Mouse (Mus musculus) granulocyte monocyte progenitor cell, adult 5-6 weeks (primary cell): ENCODE measurements around the gene Cap2. TPM values are rescaled to one million over a fixed set of nuclear protein-coding genes. Genes with fewer than 3 reads are reported as not detected.

Experiments used
- ATAC-seq: replicated peaks from 2 replicates; pipeline ENCODE4 v1.8.0; 2016; ENCODE audit warnings: mild to moderate bottlenecking, moderate TSS enrichment, inconsistent platforms; ENCODE audit not compliant: poor library complexity, severe bottlenecking
- total RNA-seq, 2 experiments: library from RNA; stranded (forward) in 1 of 2; stranded (reverse) in 1 of 2; fragments of 200-712, 200-1000 nt in 1 of 2; fragments of >200 nt in 1 of 2; fragmentation: Nextera tagmentation in 1 of 2; gene quantifications; 2 replicates each; pipeline ENCODE4 v1.2.3; 2014 to 2017

Cap2 gene
- total RNA-seq, 2 experiments from 2014 or later, result not detected

GRCm38 (mm10) chr13:46550627-46551026 is 49.0 kb downstream of the Cap2 start:
- no peak for ATAC-seq

GRCm38 (mm10) chr13:46554736-46555135 is 53.1 kb downstream of the Cap2 start:
- no peak for ATAC-seq

GRCm38 (mm10) chr13:46565913-46566312 is 64.3 kb downstream of the Cap2 start:
- ATAC-seq, result no peak

- peak; percentile 62 for ATAC-seq
These were observed 67.8 kb downstream of the Cap2 start for GRCm38 (mm10) chr13:46569469-46569868.

GRCm38 (mm10) chr13:46571141-46571592 is 69.5 kb downstream of the Cap2 start:
- ATAC-seq, result peak; percentile 25

- no peak for ATAC-seq
These were observed 70.5 kb downstream of the Cap2 start for GRCm38 (mm10) chr13:46571961-46572647.

- no peak for ATAC-seq
These were observed 71.1 kb downstream of the Cap2 start for GRCm38 (mm10) chr13:46572648-46573163.

- ATAC-seq, result no peak
These were observed 72.6 kb downstream of the Cap2 start for GRCm38 (mm10) chr13:46574201-46574600.

GRCm38 (mm10) chr13:46574707-46575106 is 73.1 kb downstream of the Cap2 start:
- ATAC-seq, result no peak

GRCm38 (mm10) chr13:46584860-46585259 is 83.2 kb downstream of the Cap2 start:
- no peak for ATAC-seq

GRCm38 (mm10) chr13:46587717-46588289 is 86.2 kb downstream of the Cap2 start:
- no peak for ATAC-seq

GRCm38 (mm10) chr13:46588606-46589005 is 87.0 kb downstream of the Cap2 start:
- ATAC-seq, result no peak

GRCm38 (mm10) chr13:46590885-46591284 is 89.2 kb downstream of the Cap2 start:
- ATAC-seq, result no peak

GRCm38 (mm10) chr13:46600694-46601093 is 99.0 kb downstream of the Cap2 start:
- no peak for ATAC-seq

- ATAC-seq, result no peak
These were observed 99.7 kb downstream of the Cap2 start for GRCm38 (mm10) chr13:46601386-46601785.

GRCm38 (mm10) chr13:46602674-46603073 is 101.0 kb downstream of the Cap2 start:
- ATAC-seq, result peak; percentile 61

GRCm38 (mm10) chr13:46611033-46611432 is 109.4 kb downstream of the Cap2 start:
- no peak for ATAC-seq

- ATAC-seq, result no peak; the same call in 1 of the 2 replicates
These were observed 112.1 kb downstream of the Cap2 start for GRCm38 (mm10) chr13:46613694-46614272.

GRCm38 (mm10) chr13:46616673-46617362 is 115.2 kb downstream of the Cap2 start:
- ATAC-seq, result no peak

GRCm38 (mm10) chr13:46619633-46620032 is 118.0 kb downstream of the Cap2 start:
- peak; percentile 91 for ATAC-seq
